Comparison of ENCODE assay signal across 7 mouse cellular contexts in genomic region chr4:145436718-145437117, GRCm38 (mm10).
DNase-seq lines count a peak whose midpoint lies in the region; ATAC-seq lines count a peak whose summit lies in the region.
"Not testable (repeated sequence)": the region's sequence is repeated elsewhere in the genome, so short reads cannot be mapped to it uniquely, and the experiment has no call there.

No protein-coding gene starts in this region.

- H3K9me3 ChIP-seq in kidney, embryonic 15.5 days (replicated peaks) = not testable (repeated sequence)
- peaks cover 19% of the 10 kb centered on the region for H3K9me3 ChIP-seq in kidney, embryonic 16.5 days (ENCODE audit: low read length)
- H3K9me3 ChIP-seq in neural tube, embryonic 11.5 days (ENCODE audit: control insufficient read depth, low read length) = peaks cover 10% of the 10 kb centered on the region

- not testable (repeated sequence) for H3K27me3 ChIP-seq in kidney, embryonic 15.5 days; kidney, embryonic 16.5 days (ENCODE audit: insufficient read depth, low read length); neural tube, embryonic 11.5 days (ENCODE audit: control insufficient read depth, insufficient read depth, low read length)

- not testable (repeated sequence) for H3K4me1 ChIP-seq in kidney, embryonic 15.5 days; kidney, embryonic 16.5 days (ENCODE audit: insufficient read depth, low read length); neural tube, embryonic 11.5 days (ENCODE audit: control insufficient read depth, insufficient read depth, low read length)

- ATAC-seq in kidney, embryonic 15.5 days (replicated peaks; ENCODE audit: low FRiP score) = 0 out of 2 replicates have a peak, but pooled peaks have one; percentile 26
- ATAC-seq in kidney, embryonic 16.5 days (ENCODE audit: low FRiP score, low TSS enrichment) = peak; percentile 58; the same call in 1 of the 2 replicates
- peak; percentile 46; the same call in 1 of the 2 replicates for ATAC-seq in neural tube, embryonic 11.5 days (ENCODE audit: insufficient read depth, low FRiP score, low TSS enrichment)

- H3K4me2 ChIP-seq in kidney, embryonic 15.5 days; kidney, embryonic 16.5 days (replicated peaks; ENCODE audit: low read depth, low read length); neural tube, embryonic 11.5 days (ENCODE audit: low read depth): not testable (repeated sequence)

- 64% methylated on average over 1 of the region's 1 CpGs for WGBS in kidney, embryonic 15.5 days
- WGBS in kidney, embryonic 16.5 days = 68% methylated on average over 1 of the region's 1 CpGs
- WGBS in neural tube, embryonic 11.5 days = 83% methylated on average over 1 of the region's 1 CpGs

- H3K4me3 ChIP-seq in kidney, embryonic 15.5 days (replicated peaks); kidney, embryonic 16.5 days (ENCODE audit: low read length); neural tube, embryonic 11.5 days (ENCODE audit: low read depth, low read length): not testable (repeated sequence)

- not testable (repeated sequence) for H3K27ac ChIP-seq in kidney, embryonic 15.5 days; kidney, embryonic 16.5 days (ENCODE audit: low read length); neural tube, embryonic 11.5 days (ENCODE audit: low read depth, low read length)

- not testable (repeated sequence) for H3K9ac ChIP-seq in kidney, embryonic 15.5 days; kidney, embryonic 16.5 days (replicated peaks; ENCODE audit: low read length); neural tube, embryonic 11.5 days (ENCODE audit: low read length)

- peak; percentile 8 for DNase-seq in 3T3-L1 (ENCODE audit: low read depth, low spot score)
- peak; percentile 12 for DNase-seq in adipocyte (ENCODE audit: low spot score)
- DNase-seq in heart, adult 11 months = peak; percentile 86
- DNase-seq in neural tube, embryonic 11.5 days (ENCODE audit: low spot score) = not testable (repeated sequence)
- peak; percentile 2 for DNase-seq in thymus, postnatal 0 days (ENCODE audit: low spot score)

- H3K36me3 ChIP-seq in kidney, embryonic 15.5 days; kidney, embryonic 16.5 days (ENCODE audit: insufficient read depth, low read length); neural tube, embryonic 11.5 days (ENCODE audit: control insufficient read depth, insufficient read depth, low read length): not testable (repeated sequence)
